Mouse (Mus musculus) heart, adult 9 months (tissue): ENCODE data around the gene Aldoc.
"Not testable (repeated sequence)": the region's sequence is repeated elsewhere in the genome, so short reads cannot be mapped to it uniquely, and the experiment has no call there.

Experiments
- DNase-seq, 2 experiments: peaks; one replicate each; pipeline ENCODE4 v3.0.0; 2022; ENCODE audit warnings: low spot score in 2 of 2

Gene Aldoc

GRCm38 (mm10) chr11:78322860-78323259 lies at the start of gene Aldoc:
Gene Aldoc, plus strand, starts transcription at chr11:78322968.
- peak; percentile 56 to 57 for DNase-seq

GRCm38 (mm10) chr11:78275596-78275995 lies 47.2 kb upstream of the Aldoc start:
- no peak for DNase-seq

- DNase-seq: not testable (repeated sequence)
Measured at GRCm38 (mm10) chr11:78276169-78276568, 46.6 kb upstream of the Aldoc start.

GRCm38 (mm10) chr11:78278853-78279252 lies 43.9 kb upstream of the Aldoc start:
- DNase-seq: peak in 1 of 2 experiments; percentile 17

GRCm38 (mm10) chr11:78279586-78279985 lies 43.2 kb upstream of the Aldoc start:
- no peak for DNase-seq

- no peak for DNase-seq
Measured at GRCm38 (mm10) chr11:78289146-78289763, 33.5 kb upstream of the Aldoc start.

GRCm38 (mm10) chr11:78290654-78291053 lies 32.1 kb upstream of the Aldoc start, which contains the start of gene BC030499:
Gene BC030499, plus strand, starts transcription at chr11:78290841.
- DNase-seq: no peak

- DNase-seq: no peak
Measured at GRCm38 (mm10) chr11:78294585-78294984, 28.2 kb upstream of the Aldoc start.

GRCm38 (mm10) chr11:78300917-78301316 lies 21.9 kb upstream of the Aldoc start:
- no peak for DNase-seq

- peak; percentile 86 to 90 for DNase-seq
Measured at GRCm38 (mm10) chr11:78301357-78302084, 21.2 kb upstream of the Aldoc start, which contains the start of gene Spag5. Gene Spag5, plus strand, starts transcription at chr11:78301529.

GRCm38 (mm10) chr11:78305272-78305671 lies 17.5 kb upstream of the Aldoc start:
- DNase-seq: no peak

- no peak for DNase-seq
Measured at GRCm38 (mm10) chr11:78310861-78311511, 11.8 kb upstream of the Aldoc start.

- no peak for DNase-seq
Measured at GRCm38 (mm10) chr11:78313662-78314061, 9.1 kb upstream of the Aldoc start.

- DNase-seq: no peak
Measured at GRCm38 (mm10) chr11:78318411-78318810, 4.4 kb upstream of the Aldoc start.

- no peak for DNase-seq
Measured at GRCm38 (mm10) chr11:78322076-78322831, 514 bp upstream of the Aldoc start.

- no peak for DNase-seq
Measured at GRCm38 (mm10) chr11:78324000-78324785, 1.4 kb downstream of the Aldoc start.

GRCm38 (mm10) chr11:78324965-78325364 lies 2.2 kb downstream of the Aldoc start:
- DNase-seq: no peak

- DNase-seq: no peak
Measured at GRCm38 (mm10) chr11:78327215-78327614, 4.4 kb downstream of the Aldoc start.

GRCm38 (mm10) chr11:78327634-78328511 lies 5.1 kb downstream of the Aldoc start, which contains the start of gene Pigs:
Gene Pigs, plus strand, starts transcription at chr11:78328415.
- DNase-seq: peak; percentile 96 to 97

- DNase-seq: no peak
Measured at GRCm38 (mm10) chr11:78328512-78329056, 5.8 kb downstream of the Aldoc start.
